Mouse (Mus musculus) testis, adult 2 months (tissue): Measurements from ENCODE around the gene Crnkl1.

ENCODE experiments used
- CTCF ChIP-seq: fragments of 200-500 bp; IDR thresholded peaks from 2 replicates; pipeline ENCODE4 v1.5.1; 2012; ENCODE audit warnings: low read depth, mild to moderate bottlenecking, inconsistent platforms, low read length, moderate library complexity; ENCODE audit not compliant: control insufficient read depth, insufficient read depth, insufficient replicate concordance
- POLR2A ChIP-seq: fragments of 200-500 bp; IDR thresholded peaks from 2 replicates; pipeline ENCODE4 v1.6.1; 2012; ENCODE audit warnings: low read depth, mild to moderate bottlenecking, inconsistent platforms, low read length, moderate library complexity; ENCODE audit not compliant: control insufficient read depth

GRCm38 (mm10) chr2:145872099-145872498 is 62.7 kb downstream of the Crnkl1 start:
- no peak for TF ChIP-seq CTCF
- TF ChIP-seq POLR2A: no peak
